Mouse (Mus musculus) spleen, adult 2 months (tissue): ENCODE measurements around the gene Rpa1.

Source experiments
- CTCF ChIP-seq: fragments of 200-500 bp; IDR thresholded peaks from 2 replicates; pipeline ENCODE4 v1.5.1; 2011; ENCODE audit warnings: mild to moderate bottlenecking, inconsistent platforms; ENCODE audit not compliant: insufficient read depth, insufficient read length, insufficient replicate concordance; ENCODE audit errors: extremely low read depth
- POLR2A ChIP-seq: fragments of 200-500 bp; IDR thresholded peaks from 2 replicates; pipeline ENCODE4 v1.6.1; 2011; ENCODE audit warnings: low read depth, low read length, inconsistent platforms

DNA sequence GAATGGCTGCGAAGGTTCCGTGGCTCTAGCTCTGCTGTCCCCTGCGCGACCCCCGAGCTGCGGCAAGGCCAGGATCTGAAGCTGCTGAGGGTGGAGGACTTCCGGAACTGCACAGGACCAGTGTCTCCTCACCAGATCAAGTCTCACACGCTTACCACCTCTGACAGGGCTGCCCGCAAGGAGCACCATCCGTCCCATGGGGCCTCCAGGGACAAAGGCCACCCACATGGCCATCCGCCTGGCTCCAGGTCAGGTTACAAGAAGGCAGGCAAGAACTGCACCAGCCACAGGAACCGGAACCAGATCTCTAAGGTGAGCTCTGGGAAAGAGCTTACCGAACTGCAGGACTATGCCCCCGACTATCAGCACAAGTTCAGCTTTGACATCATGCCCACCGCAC, 82.6 kb downstream of the Rpa1 start:
- TF ChIP-seq CTCF (no peak), POLR2A (no peak)
